Mouse (Mus musculus): ENCODE data around the gene Ccdc47.

The Ccdc47 gene

GRCm38 (mm10) chr11:106173228-106173627 lies 42.9 kb downstream of the Ccdc47 start:
- in situ Hi-C loops (cut with MboI; ENCODE audit: low pct_unique_long_range_greater_than_20kb in 1 of 2, low sequenced_read_pairs in 2 of 2, unreplicated experiment in 1 of 2), result no loop called here

- in situ Hi-C loops (cut with MboI; ENCODE audit: low pct_unique_long_range_greater_than_20kb in 1 of 2, low sequenced_read_pairs in 2 of 2, unreplicated experiment in 1 of 2), result no loop called here
Observed at GRCm38 (mm10) chr11:106170807-106171206, 45.3 kb downstream of the Ccdc47 start.

- in situ Hi-C loops (cut with MboI; ENCODE audit: low pct_unique_long_range_greater_than_20kb in 1 of 2, low sequenced_read_pairs in 2 of 2, unreplicated experiment in 1 of 2), result no loop called here
Observed at GRCm38 (mm10) chr11:106167435-106167834, 48.7 kb downstream of the Ccdc47 start.

DNA sequence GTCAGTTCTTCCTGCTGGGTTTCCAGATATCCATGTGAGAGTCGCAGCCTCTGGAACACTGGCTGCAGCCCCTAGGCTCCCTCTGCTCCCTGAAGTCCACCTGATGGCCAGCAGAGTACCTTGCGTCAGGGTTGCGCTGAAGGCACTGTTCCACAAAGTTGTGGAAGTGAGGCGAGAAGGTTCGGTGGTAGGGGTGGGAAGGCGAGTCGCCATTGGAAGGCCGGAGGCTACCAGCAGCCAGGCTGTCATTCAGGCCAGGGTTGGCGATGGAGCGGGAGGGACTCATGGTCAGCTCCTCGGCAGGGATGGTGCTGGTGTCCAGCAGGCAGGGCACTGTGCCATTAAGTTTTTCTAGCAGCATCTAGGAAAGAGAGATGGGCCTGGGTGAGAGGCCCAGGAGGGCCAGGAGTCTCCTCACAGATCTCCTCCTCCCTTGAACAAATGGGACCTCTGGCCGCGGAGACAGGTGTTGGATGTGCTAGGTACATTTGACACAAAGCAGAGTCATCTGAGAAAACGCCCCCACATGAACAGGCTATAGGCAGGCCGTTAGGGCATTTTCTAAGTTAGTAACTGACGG lies 51.5 kb downstream of the Ccdc47 start:
- in situ Hi-C loops (cut with MboI; ENCODE audit: low pct_unique_long_range_greater_than_20kb in 1 of 2, low sequenced_read_pairs in 2 of 2, unreplicated experiment in 1 of 2), result no loop called here

DNA sequence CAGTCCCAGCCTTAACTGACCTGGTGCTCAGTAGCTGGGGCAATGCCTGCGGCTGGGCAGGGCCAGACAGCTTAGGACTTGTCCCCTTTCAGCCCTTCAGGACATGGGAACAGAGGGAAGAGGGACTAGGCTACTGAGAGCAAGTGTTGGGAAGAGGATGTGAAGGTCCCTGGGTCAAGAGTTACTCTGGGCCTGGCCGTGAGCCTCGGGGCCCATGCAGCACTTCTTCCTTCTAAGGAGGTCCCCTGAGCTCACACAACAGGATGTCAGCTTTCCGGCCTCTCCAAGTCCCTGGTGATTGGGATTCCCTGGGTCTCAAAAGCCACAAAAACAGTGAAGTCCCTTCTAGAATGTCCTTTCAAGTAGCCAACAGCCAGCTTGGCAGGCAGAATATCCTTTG lies 52.6 kb downstream of the Ccdc47 start:
- in situ Hi-C loops (cut with MboI; ENCODE audit: low pct_unique_long_range_greater_than_20kb in 1 of 2, low sequenced_read_pairs in 2 of 2, unreplicated experiment in 1 of 2), result no loop called here

- in situ Hi-C loops (cut with MboI; ENCODE audit: low pct_unique_long_range_greater_than_20kb in 1 of 2, low sequenced_read_pairs in 2 of 2, unreplicated experiment in 1 of 2), result no loop called here
Observed at GRCm38 (mm10) chr11:106162237-106162636, 53.9 kb downstream of the Ccdc47 start.

DNA sequence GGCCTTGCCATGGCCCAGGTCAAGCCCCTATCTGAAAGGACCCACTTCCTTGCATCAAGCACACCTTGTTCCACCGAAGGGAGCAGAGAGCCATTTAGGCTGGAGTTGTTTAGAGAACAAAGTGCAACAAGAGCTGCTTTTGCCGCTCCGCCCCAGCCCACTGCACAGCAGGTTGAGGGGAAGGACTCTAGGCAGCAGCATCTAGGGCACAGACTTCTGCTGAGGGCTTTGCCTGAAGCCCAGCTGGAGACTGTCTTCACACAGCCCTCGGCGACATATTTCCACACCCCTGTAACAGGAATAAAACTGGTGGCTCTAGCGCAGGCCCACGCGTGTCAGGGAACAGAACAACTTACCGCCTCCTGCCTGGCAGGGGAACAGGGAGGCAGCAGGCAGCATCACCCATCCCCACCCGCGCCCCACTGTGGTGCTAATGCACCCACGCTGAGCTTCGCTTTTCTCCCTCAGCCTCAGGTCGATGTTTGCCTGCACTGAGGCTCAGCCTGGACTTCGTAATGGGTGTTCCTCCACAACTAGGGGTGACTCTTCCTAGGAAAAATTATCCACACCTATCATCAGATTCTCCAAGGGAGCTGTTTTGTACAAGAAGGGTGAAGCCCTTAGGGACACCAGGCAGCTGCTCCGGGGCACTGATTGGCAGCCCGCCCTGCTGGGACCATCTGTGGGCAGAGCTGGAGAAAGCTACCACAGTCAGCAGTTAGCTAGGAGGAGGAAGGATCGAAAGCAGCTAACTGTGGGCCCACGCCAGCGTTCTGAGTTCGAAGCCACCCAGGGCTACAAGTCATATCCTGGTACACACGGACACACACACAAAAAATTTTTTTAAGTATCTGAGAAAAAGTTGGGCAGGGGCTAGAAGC lies 55.1 kb downstream of the Ccdc47 start, which contains the start of the genes Gm10840 and Limd2:
Gm10840 (plus strand) TSS at position 10 of the 881 bp plus-strand sequence.
Limd2 (minus strand) TSS at position 20 of the 881 bp plus-strand sequence.
- in situ Hi-C loops (cut with MboI; ENCODE audit: low pct_unique_long_range_greater_than_20kb in 1 of 2, low sequenced_read_pairs in 2 of 2, unreplicated experiment in 1 of 2), result no loop called here

DNA sequence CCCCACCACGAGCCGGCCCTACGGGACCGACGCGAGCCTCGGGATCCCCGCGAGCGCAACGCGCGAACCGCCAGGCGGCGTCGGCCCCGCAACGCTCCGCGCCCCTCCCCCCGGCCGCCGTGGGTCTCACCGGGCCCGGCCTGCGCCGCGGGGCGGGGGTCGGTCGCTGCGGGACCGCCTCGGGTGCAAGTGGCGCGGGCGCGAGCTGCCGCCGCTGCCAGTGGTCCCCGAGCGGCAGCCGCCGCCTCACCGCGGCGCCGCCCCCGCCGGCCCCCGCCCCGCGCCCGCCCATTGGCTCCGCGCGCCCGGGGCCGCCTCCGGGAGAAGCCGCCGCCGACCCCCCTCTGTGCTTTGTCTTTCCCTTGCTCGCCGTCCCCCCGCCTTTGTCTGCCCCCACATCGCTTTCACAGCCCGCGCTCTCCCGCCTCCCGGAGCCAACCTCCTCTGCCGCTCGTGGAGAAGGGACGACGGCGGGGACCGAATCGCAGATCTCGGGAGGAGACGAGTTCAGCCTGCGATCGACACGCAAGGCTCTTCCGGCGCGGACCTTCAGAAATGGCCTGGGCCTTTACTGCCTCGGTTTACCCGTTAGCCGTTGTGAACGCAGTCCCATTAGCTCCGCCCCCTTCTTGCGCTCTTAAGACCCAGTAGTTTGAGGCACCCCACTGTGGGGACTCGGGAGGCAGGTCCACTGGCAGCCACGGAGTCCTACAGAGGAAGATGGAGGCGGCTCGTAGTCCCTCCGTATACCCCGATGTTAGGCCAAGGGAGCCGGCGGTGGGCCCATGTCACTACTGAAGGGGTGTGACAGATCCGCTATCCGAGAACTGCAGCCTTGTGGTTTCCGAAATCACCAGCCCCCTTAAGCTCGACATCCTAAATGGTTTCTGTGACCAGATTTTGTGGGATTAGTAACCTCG lies 56.0 kb downstream of the Ccdc47 start:
- in situ Hi-C loops (cut with MboI; ENCODE audit: low pct_unique_long_range_greater_than_20kb in 1 of 2, low sequenced_read_pairs in 2 of 2, unreplicated experiment in 1 of 2), result no loop called here

GRCm38 (mm10) chr11:106159216-106159920 lies 56.8 kb downstream of the Ccdc47 start:
- in situ Hi-C loops (cut with MboI; ENCODE audit: low pct_unique_long_range_greater_than_20kb in 1 of 2, low sequenced_read_pairs in 2 of 2, unreplicated experiment in 1 of 2), result no loop called here

- in situ Hi-C loops (cut with MboI; ENCODE audit: low pct_unique_long_range_greater_than_20kb in 1 of 2, low sequenced_read_pairs in 2 of 2, unreplicated experiment in 1 of 2), result no loop called here
Observed at GRCm38 (mm10) chr11:106158930-106159215, 57.3 kb downstream of the Ccdc47 start.

DNA sequence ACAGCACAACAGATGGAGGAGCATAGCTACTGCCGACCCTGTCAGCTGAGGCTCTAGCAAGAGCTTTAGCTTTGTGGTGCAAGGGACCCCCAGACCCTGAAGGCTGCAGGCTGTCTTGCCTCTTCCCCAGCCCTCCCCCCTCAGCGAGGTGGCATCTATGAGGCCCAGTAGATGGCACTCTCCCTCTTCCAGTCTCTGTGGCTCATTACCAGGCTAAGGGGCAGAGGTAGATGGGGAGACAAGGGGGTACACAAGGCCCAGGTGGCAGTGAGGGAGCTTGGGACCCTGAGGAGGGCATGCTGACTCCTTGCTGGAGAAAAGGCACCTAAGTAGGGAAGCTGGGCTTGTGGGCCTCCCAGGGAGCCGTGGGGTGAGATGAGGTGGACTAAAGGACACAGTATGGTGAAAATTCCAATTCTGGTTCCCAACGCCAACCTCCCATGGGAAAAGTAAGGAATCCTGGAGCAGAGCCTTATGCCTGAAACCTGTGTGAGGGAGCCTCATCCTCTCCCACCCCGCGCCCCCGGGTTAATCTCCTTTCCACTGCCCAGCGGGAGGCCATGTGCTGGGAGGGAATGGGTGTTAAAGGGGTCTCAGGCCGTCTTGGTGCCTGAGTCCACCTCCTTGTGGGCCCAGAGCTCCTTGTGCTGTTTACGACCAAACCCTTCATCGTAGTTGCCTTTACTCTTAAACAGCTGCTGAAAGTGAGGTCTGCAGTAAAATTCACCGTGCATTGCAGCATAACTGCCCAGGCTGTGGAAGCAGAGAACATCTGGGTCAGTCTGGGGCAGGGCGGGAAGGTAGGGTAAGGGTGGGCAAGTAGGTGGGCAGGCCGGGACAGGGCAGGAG lies 57.8 kb downstream of the Ccdc47 start:
- in situ Hi-C loops (cut with MboI; ENCODE audit: low pct_unique_long_range_greater_than_20kb in 1 of 2, low sequenced_read_pairs in 2 of 2, unreplicated experiment in 1 of 2), result no loop called here

- in situ Hi-C loops (cut with MboI; ENCODE audit: low pct_unique_long_range_greater_than_20kb in 1 of 2, low sequenced_read_pairs in 2 of 2, unreplicated experiment in 1 of 2), result no loop called here
Observed at GRCm38 (mm10) chr11:106157154-106157553, 59.0 kb downstream of the Ccdc47 start.

DNA sequence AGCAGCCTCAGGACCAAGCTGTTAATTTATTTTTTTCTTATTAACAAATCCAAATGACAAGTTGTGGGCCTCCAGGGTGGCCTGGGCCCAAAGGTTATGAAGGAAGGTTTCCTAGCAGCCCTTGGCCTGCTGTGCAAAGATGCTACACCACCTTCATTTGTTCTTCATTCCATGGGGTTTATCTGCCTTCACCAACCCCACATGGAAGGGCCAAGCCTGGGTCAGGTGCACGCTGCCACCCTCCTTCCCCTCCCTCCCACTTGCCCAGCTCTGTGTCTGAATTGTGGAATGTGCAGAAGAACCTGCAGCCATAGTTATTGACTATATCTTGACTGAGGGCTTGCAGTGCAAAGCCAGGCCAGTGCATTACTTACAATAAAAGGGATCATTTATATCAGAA lies 59.9 kb downstream of the Ccdc47 start:
- in situ Hi-C loops (cut with MboI; ENCODE audit: low pct_unique_long_range_greater_than_20kb in 1 of 2, low sequenced_read_pairs in 2 of 2, unreplicated experiment in 1 of 2), result no loop called here

GRCm38 (mm10) chr11:106155761-106156160 lies 60.4 kb downstream of the Ccdc47 start:
- in situ Hi-C loops (cut with MboI; ENCODE audit: low pct_unique_long_range_greater_than_20kb in 1 of 2, low sequenced_read_pairs in 2 of 2, unreplicated experiment in 1 of 2), result no loop called here

DNA sequence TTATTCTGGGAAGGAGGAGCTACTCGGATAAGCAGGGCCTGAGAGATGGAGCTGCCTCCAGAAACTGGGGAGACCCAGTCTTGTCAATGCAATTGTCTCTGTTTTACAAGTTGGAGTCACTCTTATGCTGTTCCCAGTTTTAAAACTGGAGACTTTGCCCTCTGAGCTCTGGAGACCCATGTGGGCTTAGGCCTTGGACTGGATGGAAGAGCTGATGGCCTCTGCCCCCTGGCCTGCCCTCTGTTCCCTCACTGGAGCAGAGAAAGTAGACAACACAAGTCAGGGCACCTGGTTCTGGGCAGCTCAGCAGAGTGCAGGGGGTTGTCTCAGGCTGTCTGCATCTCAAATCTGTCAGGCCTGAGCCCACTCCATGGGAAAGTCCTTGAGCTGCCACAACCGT lies 61.4 kb downstream of the Ccdc47 start:
- in situ Hi-C loops (cut with MboI; ENCODE audit: low pct_unique_long_range_greater_than_20kb in 1 of 2, low sequenced_read_pairs in 2 of 2, unreplicated experiment in 1 of 2), result no loop called here

DNA sequence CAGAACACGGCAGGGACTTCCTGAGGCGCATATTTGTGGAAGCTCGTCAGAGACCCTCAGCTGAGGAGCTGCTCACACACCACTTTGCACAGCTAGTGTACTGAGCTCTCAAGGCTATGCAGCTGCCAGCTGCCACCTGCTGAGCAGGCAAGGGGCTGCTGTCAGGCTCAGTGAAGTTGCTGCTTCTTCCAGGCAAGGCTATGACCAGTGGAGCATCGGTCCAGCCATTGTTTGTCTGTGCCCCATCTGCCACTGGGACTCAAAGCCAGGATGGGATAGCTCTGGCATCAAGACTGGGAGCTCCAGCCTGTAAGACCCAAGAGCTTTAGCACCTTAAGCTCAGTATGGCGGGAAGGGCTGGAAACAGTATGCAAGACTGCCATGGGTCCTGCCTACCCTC lies 62.1 kb downstream of the Ccdc47 start:
- in situ Hi-C loops (cut with MboI; ENCODE audit: low pct_unique_long_range_greater_than_20kb in 1 of 2, low sequenced_read_pairs in 2 of 2, unreplicated experiment in 1 of 2), result no loop called here

DNA sequence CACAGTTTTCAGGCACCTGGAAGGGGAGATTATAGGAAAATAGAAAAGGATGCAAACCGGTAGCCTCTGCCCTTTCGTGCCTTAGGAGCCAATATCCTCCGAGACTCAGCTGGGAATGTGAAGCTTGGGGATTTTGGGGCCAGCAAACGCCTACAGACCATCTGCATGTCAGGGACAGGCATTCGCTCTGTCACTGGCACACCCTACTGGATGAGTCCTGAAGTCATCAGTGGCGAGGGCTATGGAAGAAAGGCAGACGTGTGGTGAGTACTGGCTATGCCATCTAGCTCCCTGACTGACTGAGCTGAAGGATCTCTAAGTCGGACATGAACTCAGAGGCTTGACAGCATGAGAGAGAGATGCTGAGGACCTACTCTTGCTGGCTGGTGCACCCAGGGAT lies 64.0 kb downstream of the Ccdc47 start:
- in situ Hi-C loops (cut with MboI; ENCODE audit: low pct_unique_long_range_greater_than_20kb in 1 of 2, low sequenced_read_pairs in 2 of 2, unreplicated experiment in 1 of 2), result no loop called here

GRCm38 (mm10) chr11:106151219-106151618 lies 64.9 kb downstream of the Ccdc47 start:
- in situ Hi-C loops (cut with MboI; ENCODE audit: low pct_unique_long_range_greater_than_20kb in 1 of 2, low sequenced_read_pairs in 2 of 2, unreplicated experiment in 1 of 2), result no loop called here
